ENCODE assay signal across 24 mouse cellular contexts in the genomic region with DNA sequence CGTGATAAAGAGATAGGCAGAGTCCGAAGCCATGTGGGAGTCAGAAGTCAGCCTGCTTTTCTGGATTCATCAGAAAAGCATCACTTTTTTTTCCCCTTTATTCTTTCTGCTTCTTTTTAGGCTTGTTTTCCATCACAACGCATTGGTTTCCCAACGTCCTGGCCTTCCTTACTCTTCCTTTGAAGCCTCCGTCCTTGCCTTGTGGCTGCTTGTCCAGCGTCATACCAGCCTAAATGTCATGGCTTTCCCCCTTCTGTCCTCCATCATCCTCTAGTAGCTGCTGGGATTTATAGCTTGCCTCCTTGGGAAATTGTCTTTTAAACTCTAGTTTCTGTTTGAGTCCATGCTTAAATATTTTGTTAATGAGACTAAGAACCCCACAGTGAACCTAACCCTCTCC.
A peak's percentile ranks its signal among the peaks of the same experiment; 100 is the strongest.
DNase-seq lines count a peak whose midpoint lies in the region; ATAC-seq and TF ChIP-seq lines count a peak whose summit lies in the region.
"Had no signal": no experiment of that assay in that cellular context is flagged by ENCODE, and none has a peak within 500 bp of the region (broad histone marks: within the 10 kb centered on the region; RNA-seq: fewer than 3 reads in every experiment).

No protein-coding gene starts in this region.

- H3K36me3 ChIP-seq in intestine, embryonic 16.5 days (ENCODE audit: control insufficient read depth, insufficient read depth, low read length): no peaks in the 10 kb centered on the region
- H3K36me3 ChIP-seq: embryonic facial prominence, embryonic 10.5 days; embryonic facial prominence, embryonic 13.5 days; forebrain, embryonic 12.5 days; heart, embryonic 10.5 days; hindbrain, embryonic 12.5 days; hindbrain, embryonic 15.5 days had no signal

- no peaks in the 10 kb centered on the region for H3K27me3 ChIP-seq in intestine, embryonic 16.5 days (replicated peaks; ENCODE audit: control insufficient read depth, insufficient read depth, low read length)
- H3K27me3 ChIP-seq: hindbrain, embryonic 15.5 days had no signal

- peak overlapping the region; percentile 99 for H3K27ac ChIP-seq in layer of hippocampus, adult 2 months
- H3K27ac ChIP-seq in intestine, embryonic 16.5 days (ENCODE audit: low read length): no peak overlapping the region
- H3K27ac ChIP-seq: embryonic facial prominence, embryonic 10.5 days; embryonic facial prominence, embryonic 13.5 days; forebrain, embryonic 12.5 days; heart, adult 2 months; heart, embryonic 10.5 days; hindbrain, embryonic 12.5 days; hindbrain, embryonic 15.5 days had no signal

- no peak for ATAC-seq in intestine, embryonic 16.5 days
- ATAC-seq: CD4-positive, CD25-positive, alpha-beta regulatory T cell, adult 4 months; forebrain, postnatal 0 days had no signal

- WGBS in intestine, embryonic 16.5 days: 94% methylated on average over 6 of the region's 6 CpGs

- no peaks in the 10 kb centered on the region for H3K9me3 ChIP-seq in intestine, embryonic 16.5 days (ENCODE audit: control insufficient read depth, low read length)
- H3K9me3 ChIP-seq: embryonic facial prominence, embryonic 10.5 days; embryonic facial prominence, embryonic 13.5 days; forebrain, embryonic 12.5 days; heart, embryonic 10.5 days; hindbrain, embryonic 12.5 days; hindbrain, embryonic 15.5 days had no signal

- no peak overlapping the region for H3K4me3 ChIP-seq in layer of hippocampus, adult 2 months
- H3K4me3 ChIP-seq in intestine, embryonic 16.5 days (ENCODE audit: low read length): no peak overlapping the region
- H3K4me3 ChIP-seq: embryonic facial prominence, embryonic 10.5 days; embryonic facial prominence, embryonic 13.5 days; erythroblast, embryonic 14.5 days; forebrain, embryonic 12.5 days; heart, adult 2 months; heart, embryonic 10.5 days; hindbrain, embryonic 12.5 days; hindbrain, embryonic 15.5 days had no signal

- DNase-seq in adrenal gland, adult 8-10 months: peak; percentile 77
- DNase-seq in adrenal gland, adult 18-20 months (ENCODE audit: low spot score in 2 of 2): no peak
- DNase-seq in layer of hippocampus, adult 2 months (ENCODE audit: low spot score in 2 of 2): no peak
- DNase-seq in layer of hippocampus, adult 9-10 months (ENCODE audit: low spot score): no peak
- peak; percentile 74 for DNase-seq in adrenal gland, postnatal 14 days
- DNase-seq: cerebellum, adult 11 months; cerebellum, adult 2 months; cerebellum, adult 9-11 months; cerebellum, postnatal 36 days; embryo, embryonic 11 days; forebrain, postnatal 0 days; gastrocnemius, postnatal 25 days; heart, adult 2 months; kidney, adult 11 months; kidney, adult 8-10 months had no signal

- H3K4me1 ChIP-seq in intestine, embryonic 16.5 days (ENCODE audit: control insufficient read depth, insufficient read depth, low read length): peaks cover 7% of the 10 kb centered on the region; the same call in 1 of the 2 replicates

- no peak overlapping the region for H3K9ac ChIP-seq in intestine, embryonic 16.5 days (ENCODE audit: low read depth, low read length)
- H3K9ac ChIP-seq: embryonic facial prominence, embryonic 13.5 days; forebrain, embryonic 12.5 days; forebrain, postnatal 0 days; hindbrain, embryonic 12.5 days; hindbrain, embryonic 15.5 days had no signal

- TF ChIP-seq CTCF in layer of hippocampus, adult 2 months (conservative IDR thresholded peaks at IDR 0.05): no peak

- no peak overlapping the region for H3K4me2 ChIP-seq in intestine, embryonic 16.5 days (ENCODE audit: low read depth, low read length)
- H3K4me2 ChIP-seq: embryonic facial prominence, embryonic 13.5 days; forebrain, embryonic 12.5 days; hindbrain, embryonic 12.5 days; hindbrain, embryonic 15.5 days had no signal

Comparison
In these comparisons a context has a peak if more than half of its experiments do, and no peak if none do; other contexts are left out.
1. DNase-seq: peak in adrenal gland, adult 8-10 months (single experiment) and adrenal gland, postnatal 14 days (single experiment); none in adrenal gland, adult 18-20 months (0 of 2), layer of hippocampus, adult 2 months (0 of 2) and layer of hippocampus, adult 9-10 months (single experiment).